Mouse (Mus musculus) CH12.LX (cell line): ENCODE measurements at regions not wholly inside any gene's neighbourhood (a gene's known extent, or its start where the extent isn't known, plus 50 kb on each side); places are given as distances from the start of the nearest gene placed in this dataset.

Source experiments
- DNase-seq: peaks from one replicate; pipeline ENCODE4 v3.0.0-alpha.2; 2013; ENCODE audit errors: extremely low read depth
- H3K27ac ChIP-seq: 2 replicates; pipeline ENCODE4 v1.5.1; 2012; ENCODE audit warnings: low read depth, mild to moderate bottlenecking, control low read depth, moderate library complexity; ENCODE audit not compliant: insufficient read depth
- H3K27me3 ChIP-seq: replicated peaks from 2 replicates; pipeline ENCODE3; 2012; ENCODE audit warnings: inconsistent platforms
- H3K36me3 ChIP-seq, 2 experiments: replicated peaks in 1 of 2; 2 replicates each; pipeline versions ENCODE3 to v1.6.1; 2012; ENCODE audit warnings: inconsistent platforms in 1 of 2, low read length in 1 of 2, mild to moderate bottlenecking in 1 of 2, mixed read lengths in 1 of 2, moderate library complexity in 1 of 2; ENCODE audit not compliant: control insufficient read depth in 1 of 2, insufficient read depth in 1 of 2
- H3K4me1 ChIP-seq, 2 experiments: 2 replicates each; pipeline ENCODE4 v1.6.1; 2012; ENCODE audit warnings: inconsistent platforms in 1 of 2, moderate library complexity in 1 of 2; ENCODE audit not compliant: insufficient read depth in 2 of 2, control insufficient read depth in 1 of 2
- H3K4me2 ChIP-seq: 2 replicates; pipeline ENCODE4 v1.6.1; 2012; ENCODE audit warnings: low read depth, mild to moderate bottlenecking, control low read depth; ENCODE audit not compliant: poor library complexity, insufficient read depth, severe bottlenecking
- H3K4me3 ChIP-seq, 3 experiments: fragments of 150-350 bp in 1 of 3; sonication (generic) in 1 of 3; replicated peaks in 1 of 3; 2 replicates each; pipeline versions ENCODE3 to v1.5.1; 2011 to 2012; ENCODE audit warnings: low read depth in 2 of 3, low read length in 2 of 3, mild to moderate bottlenecking in 2 of 3, moderate library complexity in 2 of 3, control low read depth in 1 of 3, improper control_type of control experiment in 1 of 3, inconsistent platforms in 1 of 3, mixed read lengths in 1 of 3; ENCODE audit not compliant: poor library complexity in 1 of 3
- H3K79me2 ChIP-seq: replicated peaks from 2 replicates; pipeline ENCODE4 v1.6.1; 2012; ENCODE audit warnings: mild to moderate bottlenecking, moderate library complexity; ENCODE audit not compliant: control insufficient read depth, poor library complexity, insufficient read depth, severe bottlenecking; ENCODE audit errors: extremely low read depth
- H3K9ac ChIP-seq: 2 replicates; pipeline ENCODE4 v1.6.1; 2012; ENCODE audit warnings: low read depth, mild to moderate bottlenecking, control low read depth, moderate library complexity; ENCODE audit not compliant: insufficient read depth
- H3K9me3 ChIP-seq: replicated peaks from 2 replicates; pipeline ENCODE3; 2012; ENCODE audit warnings: low read length, inconsistent platforms, mixed read lengths
- TCF12 ChIP-seq: IDR thresholded peaks from 2 replicates; pipeline ENCODE4 v1.6.1; 2014; ENCODE audit warnings: low read depth, mild to moderate bottlenecking, inconsistent platforms, low read length, improper control_type of control experiment
- USF2 ChIP-seq: conservative IDR thresholded peaks from 2 replicates; pipeline ENCODE4 v1.6.1; 2011; ENCODE audit warnings: low read depth, low read length, improper control_type of control experiment
- dilution Hi-C: fragments of 300-500 bp; cut with MboI; formaldehyde crosslinking; loops from 2 replicates; pipeline ENCODE4 v1.14.3; 2020; ENCODE audit warnings: low sequenced_read_pairs; ENCODE audit not compliant: extremely low pct_unique_long_range_greater_than_20kb, extremely low pct_ligation_motif_present
- in situ Hi-C: fragments of 300-500 bp; cut with MboI; formaldehyde crosslinking; loops from 3 replicates; pipeline ENCODE4 v1.14.3; 2019; ENCODE audit warnings: low sequenced_read_pairs, low pct_ligation_motif_present, low pct_unique_long_range_greater_than_20kb, mixed read lengths

DNA sequence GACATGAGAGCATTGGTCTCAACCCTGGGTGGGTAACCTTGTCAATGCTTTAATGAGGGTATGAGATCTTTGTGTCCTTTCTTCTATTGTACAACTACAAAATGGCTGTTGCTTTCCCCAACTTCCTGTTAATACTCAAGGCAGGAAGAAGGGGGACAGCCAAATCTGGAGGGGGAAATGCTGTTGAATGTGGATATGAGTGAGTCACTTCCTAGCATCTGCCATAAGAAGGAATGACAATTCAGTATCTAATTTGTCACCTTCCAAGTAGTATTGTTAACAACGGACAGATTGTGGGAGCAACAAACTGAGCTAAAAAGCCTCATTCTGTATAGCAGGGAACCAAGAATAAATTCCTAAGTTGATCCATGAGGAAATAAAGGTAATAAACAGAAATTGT lies 309.2 kb upstream of the Aco1 start:
- in situ Hi-C loops, result no loop called here
- Histone ChIP-seq H3K4me3 (no peak overlapping the region), H3K9me3 (peaks cover 5% of the 10 kb centered on the region), H3K27me3 (no peaks in the 10 kb centered on the region), H3K79me2 (no peaks in the 10 kb centered on the region), H3K4me2 (no peak overlapping the region), H3K4me1 (no peaks in the 10 kb centered on the region), H3K27ac (no peak overlapping the region), H3K36me3 (no peaks in the 10 kb centered on the region), H3K9ac (no peak overlapping the region)
- no peak for TF ChIP-seq TCF12
- TF ChIP-seq USF2, result no peak
- no peak for DNase-seq
- dilution Hi-C loops, result no loop called here
